Mouse (Mus musculus) spleen, adult 2 months (tissue): ENCODE data around the gene C87436. TPM values are rescaled to one million over a fixed set of nuclear protein-coding genes. Genes with fewer than 3 reads are reported as not detected.

Experiments used
- DNase-seq, 2 experiments: peaks; one replicate each; pipeline versions ENCODE4 v3.0.0 to v3.0.0-alpha.2; 2012 to 2021; ENCODE audit warnings: low spot score in 2 of 2, low read depth in 1 of 2
- H3K27ac ChIP-seq: fragments of 200-500 bp; 2 replicates; pipeline ENCODE4 v1.5.1; 2012; ENCODE audit warnings: low read length, inconsistent platforms; ENCODE audit not compliant: insufficient read depth
- H3K27me3 ChIP-seq: fragments of 200-500 bp; 2 replicates; pipeline ENCODE4 v1.6.1; 2012; ENCODE audit warnings: mild to moderate bottlenecking, moderate library complexity, low read length, inconsistent platforms; ENCODE audit not compliant: control insufficient read depth, insufficient read depth
- H3K36me3 ChIP-seq: fragments of 200-500 bp; 2 replicates; pipeline ENCODE4 v1.6.1; 2012; ENCODE audit warnings: mild to moderate bottlenecking, low read length, inconsistent platforms; ENCODE audit not compliant: control insufficient read depth, insufficient read depth
- H3K4me1 ChIP-seq: fragments of 200-500 bp; 2 replicates; pipeline ENCODE4 v1.6.1; 2011; ENCODE audit warnings: inconsistent platforms; ENCODE audit not compliant: control insufficient read depth, insufficient read depth, insufficient read length
- H3K4me3 ChIP-seq: fragments of 200-500 bp; 2 replicates; pipeline ENCODE4 v1.5.1; 2011; ENCODE audit warnings: mild to moderate bottlenecking, inconsistent platforms; ENCODE audit not compliant: insufficient read depth, insufficient read length; ENCODE audit errors: extremely low read depth
- CTCF ChIP-seq: fragments of 200-500 bp; IDR thresholded peaks from 2 replicates; pipeline ENCODE4 v1.5.1; 2011; ENCODE audit warnings: mild to moderate bottlenecking, inconsistent platforms; ENCODE audit not compliant: insufficient read depth, insufficient read length, insufficient replicate concordance; ENCODE audit errors: extremely low read depth
- POLR2A ChIP-seq: fragments of 200-500 bp; IDR thresholded peaks from 2 replicates; pipeline ENCODE4 v1.6.1; 2011; ENCODE audit warnings: low read depth, low read length, inconsistent platforms
- WGBS: fragments of 180-500 bp; shearing (Covaris S2); methylation state at CpG from one replicate; pipeline ENCODE4 v1.1.7; 2018; 5-methylcytosine and 5-hydroxymethylcytosine counted together
- polyA plus RNA-seq: library from polyadenylated mRNA; depleted of rRNA; stranded (reverse); fragments of >200 nt; gene quantifications from 2 replicates; pipeline ENCODE4 v1.2.3, GENCODE M21; 2012

Gene C87436
- polyA plus RNA-seq, 1 experiment = 9.5 TPM

GRCm38 (mm10) chr6:86419239-86419638, 18.9 kb upstream of the C87436 start:
- H3K27me3 ChIP-seq = no peaks in the 10 kb centered on the region
- no peak overlapping the region for H3K4me3 ChIP-seq
- no peak overlapping the region for H3K27ac ChIP-seq
- TF ChIP-seq POLR2A = no peak
- no peak for TF ChIP-seq CTCF
- 90% methylated on average over 3 of the region's 3 CpGs for WGBS
- H3K4me1 ChIP-seq = no peaks in the 10 kb centered on the region
- DNase-seq = no peak
- peaks cover 35% of the 10 kb centered on the region for H3K36me3 ChIP-seq

- DNase-seq = no peak
- 93% methylated on average over 6 of the region's 6 CpGs for WGBS
- no peak for TF ChIP-seq POLR2A
- peak; percentile 3; the same call in 1 of the 2 replicates for TF ChIP-seq CTCF
- Histone ChIP-seq H3K4me1 (no peaks in the 10 kb centered on the region), H3K27ac (no peak overlapping the region), H3K4me3 (no peak overlapping the region), H3K36me3 (peaks cover 38% of the 10 kb centered on the region), H3K27me3 (no peaks in the 10 kb centered on the region)
Measured at GRCm38 (mm10) chr6:86420491-86420890, 17.7 kb upstream of the C87436 start.

GRCm38 (mm10) chr6:86426358-86426757, 11.8 kb upstream of the C87436 start, which contains the start of gene Gm44790:
Gene Gm44790 (plus strand): TSS chr6:86426658.
- 88% methylated on average over 1 of the region's 1 CpGs for WGBS
- H3K27me3 ChIP-seq = no peaks in the 10 kb centered on the region
- DNase-seq = no peak
- H3K36me3 ChIP-seq = peaks cover 31% of the 10 kb centered on the region
- H3K27ac ChIP-seq = no peak within 1 kb of the TSS
- no peak within 1 kb of the TSS for H3K4me3 ChIP-seq
- no peaks in the 10 kb centered on the region for H3K4me1 ChIP-seq
- no peak for TF ChIP-seq POLR2A
- TF ChIP-seq CTCF = no peak

- TF ChIP-seq CTCF (no peak), POLR2A (no peak)
- 89% methylated on average over 3 of the region's 3 CpGs for WGBS
- Histone ChIP-seq H3K4me3 (no peak overlapping the region), H3K27ac (no peak overlapping the region), H3K4me1 (no peaks in the 10 kb centered on the region), H3K27me3 (no peaks in the 10 kb centered on the region), H3K36me3 (peaks cover 19% of the 10 kb centered on the region)
- DNase-seq = no peak
Measured at GRCm38 (mm10) chr6:86431531-86431930, 6.6 kb upstream of the C87436 start.

- H3K27ac ChIP-seq = no peak overlapping the region
- no peaks in the 10 kb centered on the region for H3K27me3 ChIP-seq
- WGBS = 92% methylated on average over 1 of the region's 1 CpGs
- DNase-seq = no peak
- peaks cover 10% of the 10 kb centered on the region for H3K36me3 ChIP-seq
- TF ChIP-seq CTCF (no peak), POLR2A (no peak)
- H3K4me3 ChIP-seq = no peak overlapping the region
- H3K4me1 ChIP-seq = no peaks in the 10 kb centered on the region
Measured at GRCm38 (mm10) chr6:86433696-86434095, 4.5 kb upstream of the C87436 start.

- peak; percentile 48 to 62 for DNase-seq
- no peak for TF ChIP-seq POLR2A
- peak; percentile 34; the same call in 1 of the 2 replicates for TF ChIP-seq CTCF
- Histone ChIP-seq H3K36me3 (peaks cover 2% of the 10 kb centered on the region), H3K27ac (peak overlapping the region; percentile 100), H3K27me3 (no peaks in the 10 kb centered on the region), H3K4me1 (no peaks in the 10 kb centered on the region), H3K4me3 (peak overlapping the region; percentile 99)
- WGBS = 2% methylated on average over 14 of the region's 14 CpGs
Measured at GRCm38 (mm10) chr6:86437711-86438110, 463 bp upstream of the C87436 start.

GRCm38 (mm10) chr6:86439119-86439496, 934 bp downstream of the C87436 start:
- DNase-seq = no peak
- TF ChIP-seq CTCF (no peak), POLR2A (no peak)

More at GRCm38 (mm10) chr6:86439119-86439496, 934 bp downstream of the C87436 start:
- Histone ChIP-seq H3K27ac (peak overlapping the region; percentile 100), H3K36me3 (peaks cover 7% of the 10 kb centered on the region), H3K27me3 (no peaks in the 10 kb centered on the region), H3K4me1 (no peaks in the 10 kb centered on the region), H3K4me3 (peak overlapping the region; percentile 99)
- 2% methylated on average over 13 of the region's 13 CpGs for WGBS
